Mouse (Mus musculus): Measurements from ENCODE around the gene Slc37a3. TPM values are rescaled to one million over a fixed set of nuclear protein-coding genes. Genes with fewer than 3 reads are reported as not detected.

Slc37a3 gene
- polyA plus RNA-seq, 1 experiment from 2014 or later = 63.6 TPM

Other genes with a start within 250 kb of the Slc37a3 start
- gene Kdm7a, start 170.9 kb downstream of the Slc37a3 start, polyA plus RNA-seq (2016; fragmentation: Nextera tagmentation; extraction: Ambion mirVana) = 19.5 and 20.7 TPM in 2 replicates
- gene Rab19, start 3.5 kb upstream of the Slc37a3 start, polyA plus RNA-seq (2016; fragmentation: Nextera tagmentation; extraction: Ambion mirVana) = 0.32 and 0.33 TPM in 2 replicates
- gene Mkrn1, start 42.8 kb upstream of the Slc37a3 start, polyA plus RNA-seq (2016; fragmentation: Nextera tagmentation; extraction: Ambion mirVana) = 204 and 209 TPM in 2 replicates
- gene Dennd2a, start 180.2 kb upstream of the Slc37a3 start, polyA plus RNA-seq (2016; fragmentation: Nextera tagmentation; extraction: Ambion mirVana) = 48.4 and 50.6 TPM in 2 replicates
- 37.2 and 40.9 TPM in 2 replicates for gene Adck2, start 196.2 kb upstream of the Slc37a3 start, polyA plus RNA-seq (2016; fragmentation: Nextera tagmentation; extraction: Ambion mirVana)
- gene Gm42420, start 208.1 kb upstream of the Slc37a3 start, polyA plus RNA-seq (2016; fragmentation: Nextera tagmentation; extraction: Ambion mirVana) = 0.51 and 1.7 TPM in 2 replicates
- gene Ndufb2, start 214.9 kb upstream of the Slc37a3 start, polyA plus RNA-seq (2016; fragmentation: Nextera tagmentation; extraction: Ambion mirVana) = 319 and 340 TPM in 2 replicates